In genomic region chr5:4105651-4106186, GRCm38 (mm10) we compare ENCODE assay signal across 12 mouse cellular contexts. TPM values are rescaled to one million over a fixed set of nuclear protein-coding genes. Genes with fewer than 3 reads are reported as not detected.
DNase-seq lines count a peak whose midpoint lies in the region; ATAC-seq and TF ChIP-seq lines count a peak whose summit lies in the region.
"Had no signal": no experiment of that assay in that cellular context is flagged by ENCODE, and none has a peak within 500 bp of the region (broad histone marks: within the 10 kb centered on the region; RNA-seq: fewer than 3 reads in every experiment).

No protein-coding gene starts in this region.

- TF ChIP-seq POLR2A in lung, adult 2 months (IDR thresholded peaks at IDR 0.05; ENCODE audit: borderline replicate concordance, extremely low read depth, low read depth, low read length), result no peak

- H3K27ac ChIP-seq in midbrain, embryonic 10.5 days (replicated peaks), result peak overlapping the region; percentile 93

- ATAC-seq in CD4-positive, CD25-positive, alpha-beta regulatory T cell, adult 4 months, result no peak

- no peaks in the 10 kb centered on the region for H3K27me3 ChIP-seq in midbrain, embryonic 10.5 days (ENCODE audit: low read depth, poor library complexity, severe bottlenecking)
- no peaks in the 10 kb centered on the region; the same call in 1 of the 2 replicates for H3K27me3 ChIP-seq in splenic B cell, adult 2 months (ENCODE audit: control insufficient read depth, insufficient read depth, low read length, poor library complexity, severe bottlenecking)
- H3K27me3 ChIP-seq: forebrain, embryonic 12.5 days had no signal

- H3K4me3 ChIP-seq in lung, adult 2 months (replicated peaks; ENCODE audit: extremely low read depth, low read depth, low read length), result no peak overlapping the region
- H3K4me3 ChIP-seq in midbrain, embryonic 10.5 days, result no peak overlapping the region

- H3K9me3 ChIP-seq in midbrain, embryonic 10.5 days (replicated peaks), result peaks cover 8% of the 10 kb centered on the region; the same call in 1 of the 2 replicates
- H3K9me3 ChIP-seq: forebrain, embryonic 12.5 days had no signal

- peaks cover 4% of the 10 kb centered on the region; the same call in 1 of the 2 replicates for H3K4me1 ChIP-seq in lung, adult 2 months (ENCODE audit: control insufficient read depth, insufficient read depth, low read length)
- H3K4me1 ChIP-seq in midbrain, embryonic 10.5 days, result peaks cover 23% of the 10 kb centered on the region

- peaks cover 21% of the 10 kb centered on the region for H3K36me3 ChIP-seq in midbrain, embryonic 10.5 days
- H3K36me3 ChIP-seq in splenic B cell, adult 2 months (ENCODE audit: control insufficient read depth, insufficient read depth, low read length, poor library complexity, severe bottlenecking), result peaks cover 2% of the 10 kb centered on the region; the same call in 1 of the 2 replicates

- TF ChIP-seq CTCF in lung, adult 2 months (IDR thresholded peaks at IDR 0.05; ENCODE audit: insufficient read depth, low read length), result no peak

- DNase-seq in CD4-positive, CD25-positive, alpha-beta regulatory T cell, adult 2 months (ENCODE audit: low read depth, low spot score), result peak; percentile 8
- DNase-seq in lung, postnatal 36 days, result peak; percentile 2
- no peak for DNase-seq in lung, adult 2 months
- DNase-seq in midbrain, embryonic 10.5 days (ENCODE audit: low spot score), result no peak
- peak; percentile 12 for DNase-seq in splenic B cell, adult 2 months (ENCODE audit: low read depth, low spot score)
- DNase-seq in left cerebral cortex, adult 9 months (ENCODE audit: low spot score in 2 of 2), result no peak
- no peak for DNase-seq in right cerebral cortex, postnatal 4 days
- DNase-seq: gastrocnemius, postnatal 14 days; kidney, postnatal 25 days; lung, postnatal 4 days had no signal

- WGBS in lung, adult 2 months, result 94% methylated on average over 2 of the region's 2 CpGs
- WGBS in midbrain, embryonic 10.5 days, result 96% methylated on average over 2 of the region's 2 CpGs

RNA-seq across cellular contexts. Expression of gene Cyp51, which starts 1.2 kb away (rescaled TPM):
- polyA plus RNA-seq in CD4-positive, CD25-positive, alpha-beta regulatory T cell, adult 4 months (2017; shearing (Covaris generic)), result 10 to 100 TPM; 46.1 to 51.8 TPM
- polyA plus RNA-seq in lung, adult 2 months (2012; rRNA removed), result 35.6 and 39.5 TPM in 2 replicates
- polyA plus RNA-seq in midbrain, embryonic 10.5 days (2016; fragmentation: Nextera tagmentation; extraction: Ambion mirVana), result 129 and 148 TPM in 2 replicates

Comparison
In these comparisons a context has a peak if more than half of its experiments do, and no peak if none do; other contexts are left out.
1. DNase-seq: peak in CD4-positive, CD25-positive, alpha-beta regulatory T cell, adult 2 months (single experiment), lung, postnatal 36 days (single experiment) and splenic B cell, adult 2 months (single experiment); none in lung, adult 2 months (single experiment), midbrain, embryonic 10.5 days (single experiment), left cerebral cortex, adult 9 months (0 of 2) and right cerebral cortex, postnatal 4 days (single experiment).